Mouse (Mus musculus): ENCODE measurements around the gene Scp2. TPM values are rescaled to one million over a fixed set of nuclear protein-coding genes. Genes with fewer than 3 reads are reported as not detected.

Scp2 gene
- polyA plus RNA-seq, 1 experiment = 209 TPM

DNA sequence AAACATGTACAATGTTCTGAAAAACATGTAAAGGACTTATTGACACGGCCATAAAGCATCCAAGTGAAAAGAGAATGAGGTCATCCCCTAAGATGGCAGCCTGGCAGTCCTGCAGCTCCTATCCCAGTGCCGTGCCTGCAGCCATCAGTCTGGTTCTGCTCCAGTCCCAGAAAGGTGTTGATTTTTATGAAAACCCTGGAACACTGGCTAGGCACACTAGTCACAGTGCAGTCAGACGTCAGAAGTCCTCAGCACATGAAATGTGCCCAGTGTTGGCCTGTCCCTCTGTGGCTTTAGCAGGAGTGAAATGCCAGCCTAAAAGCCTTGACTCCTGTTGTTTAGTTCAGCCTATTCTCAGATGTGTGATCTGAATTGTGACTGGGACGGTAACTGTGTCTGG lies 84.0 kb downstream of the Scp2 start:
- H3K36me3 ChIP-seq (ENCODE audit: control insufficient read depth, insufficient read depth, low read length) = peaks cover 49% of the 10 kb centered on the region
- peaks cover 8% of the 10 kb centered on the region for H3K4me1 ChIP-seq (ENCODE audit: control insufficient read depth, insufficient read depth, insufficient read length, low read length)
- no peak overlapping the region for H3K4me3 ChIP-seq (ENCODE audit: low read depth, low read length)
- 87% methylated on average over 4 of the region's 4 CpGs for WGBS
- TF ChIP-seq CTCF (IDR thresholded peaks at IDR 0.05; ENCODE audit: extremely low read depth, insufficient read length, insufficient replicate concordance, low read depth, low read length) = no peak
- TF ChIP-seq POLR2A (IDR thresholded peaks at IDR 0.05; ENCODE audit: low read depth, low read length) = no peak
- no peak overlapping the region for H3K27ac ChIP-seq (ENCODE audit: insufficient read depth, low read depth, low read length)
- H3K27me3 ChIP-seq (ENCODE audit: control insufficient read depth, insufficient read depth, low read length) = no peaks in the 10 kb centered on the region

DNA sequence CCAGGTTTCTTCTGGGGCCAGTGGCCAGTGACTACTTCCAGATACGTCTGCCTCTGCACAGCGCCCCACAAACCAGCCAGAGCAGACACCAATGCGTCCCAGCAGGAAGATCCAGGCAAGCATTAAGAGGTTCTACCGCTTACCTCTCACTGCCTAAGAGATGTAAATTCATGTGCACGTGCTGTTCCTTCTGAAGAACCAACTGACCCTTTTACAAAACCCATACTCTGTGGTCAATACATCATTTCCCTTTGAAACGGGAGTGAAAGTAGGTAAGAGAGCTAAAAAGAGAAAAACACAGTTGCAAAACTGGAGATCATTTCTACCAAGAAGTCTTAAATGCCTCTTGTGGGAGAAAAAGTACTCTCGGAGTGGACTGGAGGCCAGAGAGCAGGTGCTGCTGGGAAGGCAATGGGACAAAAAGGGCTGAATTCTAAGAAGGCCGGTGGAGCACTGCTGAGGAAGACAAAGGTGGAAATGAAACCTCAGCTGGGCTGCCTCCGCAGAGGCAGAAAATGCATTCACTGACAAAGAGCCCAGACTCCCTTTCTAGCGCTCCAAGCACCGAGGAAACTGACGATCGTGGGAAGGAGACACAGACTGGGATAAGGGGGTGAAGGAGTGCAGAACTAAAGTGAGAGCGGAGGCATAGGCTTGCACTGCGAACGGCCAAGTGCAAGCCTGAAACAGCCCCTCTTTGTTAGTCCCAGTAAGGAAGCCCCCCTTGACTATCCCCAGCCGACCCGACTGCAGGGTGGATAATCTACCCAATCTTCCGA lies 85.0 kb downstream of the Scp2 start:
- peaks cover 58% of the 10 kb centered on the region for H3K36me3 ChIP-seq (ENCODE audit: control insufficient read depth, insufficient read depth, low read length)
- H3K4me3 ChIP-seq (ENCODE audit: low read depth, low read length) = no peak overlapping the region
- no peaks in the 10 kb centered on the region for H3K27me3 ChIP-seq (ENCODE audit: control insufficient read depth, insufficient read depth, low read length)
- WGBS = 85% methylated on average over 19 of the region's 19 CpGs
- TF ChIP-seq POLR2A (IDR thresholded peaks at IDR 0.05; ENCODE audit: low read depth, low read length) (no peak), CTCF (IDR thresholded peaks at IDR 0.05; ENCODE audit: extremely low read depth, insufficient read length, insufficient replicate concordance, low read depth, low read length) (no peak)
- peaks cover 5% of the 10 kb centered on the region for H3K4me1 ChIP-seq (ENCODE audit: control insufficient read depth, insufficient read depth, insufficient read length, low read length)
- no peak overlapping the region for H3K27ac ChIP-seq (ENCODE audit: insufficient read depth, low read depth, low read length)

DNA sequence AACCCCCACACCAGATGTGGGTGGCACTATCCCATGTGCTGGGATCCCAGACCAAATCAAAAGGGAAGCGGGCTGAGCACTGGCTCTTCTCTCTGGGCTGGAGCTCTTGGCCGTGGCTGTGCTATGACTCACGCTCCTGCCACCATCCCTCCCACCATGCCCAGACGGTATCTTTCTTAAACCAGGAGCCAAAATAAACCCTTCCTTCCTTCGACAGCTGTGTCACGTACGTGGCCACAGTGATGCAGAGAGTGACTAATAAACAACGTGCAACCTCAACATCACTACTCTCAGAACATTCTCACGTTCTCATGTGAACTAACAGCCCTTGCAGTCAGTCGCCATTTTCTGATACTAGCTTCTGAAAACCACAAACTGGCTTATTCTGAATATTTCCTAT lies 86.6 kb downstream of the Scp2 start:
- Histone ChIP-seq H3K27ac (ENCODE audit: insufficient read depth, low read depth, low read length) (no peak overlapping the region), H3K27me3 (ENCODE audit: control insufficient read depth, insufficient read depth, low read length) (no peaks in the 10 kb centered on the region), H3K36me3 (ENCODE audit: control insufficient read depth, insufficient read depth, low read length) (peaks cover 62% of the 10 kb centered on the region), H3K4me1 (ENCODE audit: control insufficient read depth, insufficient read depth, insufficient read length, low read length) (no peaks in the 10 kb centered on the region; the same call in 1 of the 2 replicates), H3K4me3 (ENCODE audit: low read depth, low read length) (no peak overlapping the region)
- TF ChIP-seq POLR2A (IDR thresholded peaks at IDR 0.05; ENCODE audit: low read depth, low read length) (no peak), CTCF (IDR thresholded peaks at IDR 0.05; ENCODE audit: extremely low read depth, insufficient read length, insufficient replicate concordance, low read depth, low read length) (no peak)
- WGBS = 76% methylated on average over 10 of the region's 10 CpGs

DNA sequence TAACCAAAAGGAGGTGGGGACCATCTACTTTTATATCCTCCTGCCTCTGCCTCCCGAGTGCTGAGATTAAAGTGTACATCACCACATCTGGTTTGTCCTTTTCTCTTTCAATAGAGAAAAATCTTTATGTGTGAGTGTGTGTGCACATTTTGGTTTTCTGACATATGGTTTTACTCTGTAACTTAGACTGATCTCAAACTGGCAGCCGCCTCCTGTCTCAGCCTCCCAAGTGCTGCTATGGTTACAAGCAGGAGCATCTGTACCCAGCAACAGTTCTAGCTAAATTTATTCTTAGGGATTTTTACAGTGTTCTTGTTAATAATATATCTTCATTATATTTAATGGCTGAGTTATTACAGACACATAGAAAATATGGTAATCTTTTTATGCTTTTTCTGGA lies 87.6 kb downstream of the Scp2 start:
- Histone ChIP-seq H3K4me1 (ENCODE audit: control insufficient read depth, insufficient read depth, insufficient read length, low read length) (no peaks in the 10 kb centered on the region; the same call in 1 of the 2 replicates), H3K27me3 (ENCODE audit: control insufficient read depth, insufficient read depth, low read length) (no peaks in the 10 kb centered on the region), H3K36me3 (ENCODE audit: control insufficient read depth, insufficient read depth, low read length) (peaks cover 65% of the 10 kb centered on the region), H3K4me3 (ENCODE audit: low read depth, low read length) (no peak overlapping the region), H3K27ac (ENCODE audit: insufficient read depth, low read depth, low read length) (no peak overlapping the region)
- TF ChIP-seq POLR2A (IDR thresholded peaks at IDR 0.05; ENCODE audit: low read depth, low read length) (no peak), CTCF (IDR thresholded peaks at IDR 0.05; ENCODE audit: extremely low read depth, insufficient read length, insufficient replicate concordance, low read depth, low read length) (no peak)
- 90% methylated on average over 2 of the region's 2 CpGs for WGBS

DNA sequence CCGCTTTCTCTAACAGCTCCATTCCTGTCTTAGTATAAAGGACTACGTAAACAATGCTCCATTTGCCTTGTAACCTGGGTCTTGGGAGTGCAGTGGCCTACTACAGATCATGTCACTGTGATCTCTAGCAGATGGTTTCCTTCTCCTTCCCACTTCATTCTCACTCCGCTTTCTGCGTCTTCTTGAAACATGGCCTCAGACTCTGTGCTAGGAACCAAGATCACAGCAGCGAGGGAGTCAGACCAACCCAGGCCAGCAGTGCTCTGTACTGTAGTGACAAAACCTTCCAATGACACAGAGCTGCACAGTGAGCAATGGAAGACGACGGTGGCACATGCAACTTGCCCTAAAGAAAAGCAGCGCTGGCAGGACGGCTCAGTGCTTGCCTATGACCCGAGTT lies 88.9 kb downstream of the Scp2 start:
- H3K36me3 ChIP-seq (ENCODE audit: control insufficient read depth, insufficient read depth, low read length) = peaks cover 67% of the 10 kb centered on the region
- WGBS = 90% methylated on average over 10 of the region's 10 CpGs
- TF ChIP-seq POLR2A (IDR thresholded peaks at IDR 0.05; ENCODE audit: low read depth, low read length) = no peak
- TF ChIP-seq CTCF (IDR thresholded peaks at IDR 0.05; ENCODE audit: extremely low read depth, insufficient read length, insufficient replicate concordance, low read depth, low read length) = no peak
- H3K4me3 ChIP-seq (ENCODE audit: low read depth, low read length) = no peak overlapping the region
- H3K27ac ChIP-seq (ENCODE audit: insufficient read depth, low read depth, low read length) = no peak overlapping the region
- H3K4me1 ChIP-seq (ENCODE audit: control insufficient read depth, insufficient read depth, insufficient read length, low read length) = peaks cover 5% of the 10 kb centered on the region; the same call in 1 of the 2 replicates
- no peaks in the 10 kb centered on the region for H3K27me3 ChIP-seq (ENCODE audit: control insufficient read depth, insufficient read depth, low read length)

DNA sequence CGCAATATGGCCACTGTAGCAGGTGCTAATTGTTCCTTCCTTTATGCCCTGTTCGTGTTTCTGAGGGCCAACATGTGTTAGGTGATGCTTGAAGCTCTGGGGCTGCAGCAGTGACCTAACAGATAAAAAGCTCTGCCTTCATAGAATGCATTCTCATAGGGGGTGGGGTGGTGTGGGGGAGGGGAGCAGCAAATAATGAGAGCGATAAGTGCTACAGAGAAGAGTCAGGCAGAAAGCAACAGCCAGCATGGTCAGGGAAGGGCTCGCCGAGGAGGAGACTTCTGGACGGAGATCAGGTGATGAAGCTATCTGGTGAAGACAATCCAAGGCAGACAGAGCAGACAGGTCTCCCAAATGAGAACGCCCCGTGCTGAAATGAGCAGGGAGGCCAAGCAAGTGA lies 92.1 kb downstream of the Scp2 start:
- Histone ChIP-seq H3K27ac (ENCODE audit: insufficient read depth, low read depth, low read length) (no peak overlapping the region), H3K36me3 (ENCODE audit: control insufficient read depth, insufficient read depth, low read length) (peaks cover 70% of the 10 kb centered on the region), H3K4me3 (ENCODE audit: low read depth, low read length) (no peak overlapping the region), H3K27me3 (ENCODE audit: control insufficient read depth, insufficient read depth, low read length) (no peaks in the 10 kb centered on the region), H3K4me1 (ENCODE audit: control insufficient read depth, insufficient read depth, insufficient read length, low read length) (peaks cover 5% of the 10 kb centered on the region; the same call in 1 of the 2 replicates)
- TF ChIP-seq CTCF (IDR thresholded peaks at IDR 0.05; ENCODE audit: extremely low read depth, insufficient read length, insufficient replicate concordance, low read depth, low read length) (no peak), POLR2A (IDR thresholded peaks at IDR 0.05; ENCODE audit: low read depth, low read length) (no peak)
- WGBS = 86% methylated on average over 8 of the region's 8 CpGs

DNA sequence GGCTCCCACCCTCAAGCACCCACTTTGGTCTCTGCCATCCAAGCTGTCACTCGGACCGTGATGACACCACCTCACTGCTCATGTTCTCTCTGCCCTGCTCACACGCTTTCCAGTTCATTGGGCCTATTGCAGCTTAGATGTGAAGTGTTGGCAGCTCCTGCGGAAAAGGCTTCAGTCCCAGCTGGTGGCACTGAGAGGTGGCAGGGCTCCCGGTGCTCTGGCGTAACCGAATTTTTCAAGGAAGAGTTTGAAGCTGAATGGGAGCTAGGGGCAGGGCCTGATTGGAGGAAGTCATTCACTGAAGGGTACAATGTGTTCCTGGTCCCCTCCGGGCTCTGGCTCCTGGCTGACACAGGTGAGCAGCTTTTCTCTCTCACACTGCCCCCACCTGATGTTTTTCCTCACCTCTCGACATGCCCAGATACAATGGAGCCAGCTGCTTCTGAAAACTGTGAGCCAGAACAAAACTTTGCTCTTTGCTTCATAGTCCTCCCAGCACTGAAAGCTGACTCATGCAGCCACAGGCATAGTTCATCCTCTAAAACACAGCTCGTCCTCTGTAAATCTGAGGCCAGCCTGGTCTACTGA lies 93.0 kb downstream of the Scp2 start:
- peaks cover 5% of the 10 kb centered on the region; the same call in 1 of the 2 replicates for H3K4me1 ChIP-seq (ENCODE audit: control insufficient read depth, insufficient read depth, insufficient read length, low read length)
- peaks cover 73% of the 10 kb centered on the region for H3K36me3 ChIP-seq (ENCODE audit: control insufficient read depth, insufficient read depth, low read length)
- no peak overlapping the region; the same call in 1 of the 2 replicates for H3K27ac ChIP-seq (ENCODE audit: insufficient read depth, low read depth, low read length)
- no peak overlapping the region for H3K4me3 ChIP-seq (ENCODE audit: low read depth, low read length)
- H3K27me3 ChIP-seq (ENCODE audit: control insufficient read depth, insufficient read depth, low read length) = no peaks in the 10 kb centered on the region
- TF ChIP-seq CTCF (IDR thresholded peaks at IDR 0.05; ENCODE audit: extremely low read depth, insufficient read length, insufficient replicate concordance, low read depth, low read length) (no peak), POLR2A (IDR thresholded peaks at IDR 0.05; ENCODE audit: low read depth, low read length) (no peak)
- WGBS = 85% methylated on average over 10 of the region's 10 CpGs

Measured in small intestine, adult 2 months (tissue).